Mouse (Mus musculus): ENCODE results near the gene Sipa1l3. TPM values are rescaled to one million over a fixed set of nuclear protein-coding genes. Genes with fewer than 3 reads are reported as not detected.
A peak's percentile ranks its signal among the peaks of the same experiment; 100 is the strongest.

Gene Sipa1l3
- polyA plus RNA-seq, 1 experiment from 2014 or later, result 3.8 TPM

DNA sequence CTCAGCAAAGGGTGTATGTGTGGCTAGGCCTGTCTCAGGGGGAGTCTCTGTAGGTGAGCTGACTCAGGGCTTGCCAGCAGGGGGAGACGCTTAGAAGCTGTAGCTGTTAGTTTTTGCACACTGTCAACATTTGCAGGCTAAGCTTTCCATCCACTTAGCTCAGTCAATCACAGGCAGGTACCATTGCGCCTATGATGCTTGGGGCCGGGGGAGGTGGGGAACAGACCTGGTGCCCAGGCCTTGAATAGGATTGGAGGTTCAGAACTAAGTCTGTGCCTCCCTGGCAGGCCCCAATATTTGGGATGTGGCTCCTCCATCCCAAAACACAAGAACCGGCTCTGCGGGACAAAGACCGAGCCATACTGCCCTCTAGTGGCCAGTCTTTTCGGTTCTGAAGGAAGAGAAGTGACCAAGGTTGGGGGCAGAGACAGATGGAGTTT lies 217.3 kb downstream of the Sipa1l3 start:
- H3K9ac ChIP-seq, result no peak overlapping the region
- no peak overlapping the region for H3K4me3 ChIP-seq
- H3K4me2 ChIP-seq, result no peak overlapping the region
- H3K9me3 ChIP-seq (replicated peaks), result no peaks in the 10 kb centered on the region
- peaks cover 65% of the 10 kb centered on the region for H3K27me3 ChIP-seq (replicated peaks)
- no peak for ATAC-seq (ENCODE audit: insufficient number of reproducible peaks, low FRiP score)
- H3K36me3 ChIP-seq, result no peaks in the 10 kb centered on the region
- 1% methylated on average over 7 of the region's 7 CpGs for WGBS
- no peak overlapping the region for H3K27ac ChIP-seq (ENCODE audit: poor library complexity, severe bottlenecking)
- peaks cover 20% of the 10 kb centered on the region for H3K4me1 ChIP-seq (replicated peaks)

DNA sequence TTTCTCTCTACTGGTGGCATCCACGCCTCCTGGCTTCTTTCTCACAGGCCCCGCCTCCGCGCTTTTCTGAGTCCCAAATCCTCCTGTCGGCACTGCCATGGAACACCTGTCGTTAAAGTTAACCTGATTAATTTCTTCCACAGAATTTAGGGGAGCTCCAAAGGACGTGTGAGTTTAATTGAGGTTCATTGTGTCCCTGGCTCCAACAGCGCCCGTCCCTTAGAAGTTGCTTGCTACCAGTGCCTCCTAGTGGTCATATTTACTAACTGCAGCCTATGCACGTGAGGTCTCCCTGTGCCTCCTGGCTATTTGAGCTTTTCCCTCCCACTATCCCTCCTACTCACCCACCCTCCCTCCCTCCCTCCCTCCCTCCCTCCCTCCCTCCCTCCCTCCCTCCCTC lies 221.4 kb downstream of the Sipa1l3 start:
- peaks cover 35% of the 10 kb centered on the region for H3K27me3 ChIP-seq (replicated peaks)
- ATAC-seq (ENCODE audit: insufficient number of reproducible peaks, low FRiP score), result no peak
- no peak overlapping the region for H3K9ac ChIP-seq
- 9% methylated on average over 10 of the region's 10 CpGs for WGBS
- 0 out of 2 replicates have a peak overlapping the region, but pooled peaks have one; percentile 28 for H3K4me2 ChIP-seq
- no peak overlapping the region for H3K4me3 ChIP-seq
- no peaks in the 10 kb centered on the region for H3K9me3 ChIP-seq (replicated peaks)
- peaks cover 16% of the 10 kb centered on the region for H3K4me1 ChIP-seq (replicated peaks)
- H3K36me3 ChIP-seq, result no peaks in the 10 kb centered on the region
- H3K27ac ChIP-seq (ENCODE audit: poor library complexity, severe bottlenecking), result no peak overlapping the region

DNA sequence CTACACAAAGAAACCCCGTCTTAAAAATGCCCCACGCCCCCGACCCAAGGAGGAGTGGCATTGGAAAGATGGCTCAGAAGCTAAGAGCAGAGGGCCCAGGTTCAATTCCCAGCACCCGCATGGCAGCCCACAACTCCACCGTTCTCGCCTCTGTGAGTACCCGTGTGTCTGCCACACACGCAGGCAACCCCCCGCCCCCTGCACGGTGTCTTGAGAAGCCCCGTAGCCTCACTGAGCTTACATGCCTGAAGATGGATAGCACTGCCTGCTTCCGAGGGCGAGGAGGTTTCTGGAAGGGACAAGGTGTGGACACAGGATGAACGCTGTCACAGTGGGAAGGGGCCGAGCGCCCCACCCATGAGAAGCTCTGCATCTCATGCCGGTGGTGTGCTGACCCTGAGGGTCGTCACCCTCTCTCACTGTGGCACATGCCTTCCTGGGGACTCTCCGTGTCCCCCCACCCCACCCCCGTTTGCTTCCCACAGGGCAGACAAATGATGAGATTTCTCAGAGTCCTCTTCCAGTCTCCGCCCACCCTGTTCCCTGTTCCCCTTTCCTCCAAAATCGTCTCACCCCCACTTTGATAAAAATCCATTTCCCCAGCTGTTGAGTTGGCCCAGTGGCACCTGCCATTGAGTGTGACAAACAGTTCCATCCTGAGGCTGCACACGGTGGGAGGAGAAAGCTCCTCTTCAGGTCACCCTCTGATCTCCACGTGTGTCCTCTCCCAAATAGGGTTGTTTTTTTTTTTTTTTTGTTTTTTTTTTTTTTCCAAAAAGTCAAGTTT lies 222.4 kb downstream of the Sipa1l3 start:
- H3K4me2 ChIP-seq, result no peak overlapping the region
- no peak overlapping the region for H3K9ac ChIP-seq
- H3K4me3 ChIP-seq, result no peak overlapping the region
- no peaks in the 10 kb centered on the region for H3K36me3 ChIP-seq
- no peaks in the 10 kb centered on the region for H3K9me3 ChIP-seq (replicated peaks)
- peaks cover 33% of the 10 kb centered on the region for H3K27me3 ChIP-seq (replicated peaks)
- peaks cover 24% of the 10 kb centered on the region for H3K4me1 ChIP-seq (replicated peaks)
- no peak for ATAC-seq (ENCODE audit: insufficient number of reproducible peaks, low FRiP score)
- WGBS, result 73% methylated on average over 24 of the region's 24 CpGs
- H3K27ac ChIP-seq (ENCODE audit: poor library complexity, severe bottlenecking), result no peak overlapping the region

DNA sequence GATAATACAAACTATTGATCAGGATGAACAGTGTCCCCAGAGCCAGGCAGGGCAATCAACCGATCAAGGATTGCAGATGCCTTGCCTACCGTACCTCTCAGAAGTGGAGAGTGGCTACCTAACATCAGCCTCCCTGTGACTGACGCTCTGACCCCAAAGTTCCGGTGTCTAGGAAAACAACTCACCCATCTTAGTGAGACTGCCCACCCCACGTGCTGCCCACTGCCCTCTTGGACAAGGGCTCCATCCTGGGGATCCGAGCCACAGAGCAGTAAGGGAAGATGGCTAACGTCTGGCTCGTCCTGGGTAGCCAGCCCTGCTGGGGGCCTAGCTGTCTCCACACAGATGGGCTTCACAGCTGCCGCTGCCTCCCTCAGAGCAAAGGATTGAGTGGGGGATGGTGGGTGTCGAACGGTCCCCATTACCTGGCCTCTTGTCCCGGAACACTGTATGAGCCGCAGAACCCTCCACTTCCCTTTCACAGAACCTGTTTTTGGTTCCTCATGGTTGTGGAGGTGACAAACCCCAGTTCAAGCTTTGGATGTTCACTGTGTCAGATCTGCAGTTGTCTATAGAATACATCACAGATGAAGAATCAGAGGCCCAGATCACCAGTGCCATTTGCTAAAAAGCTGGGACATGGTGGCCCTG lies 224.2 kb downstream of the Sipa1l3 start:
- Histone ChIP-seq H3K27ac (ENCODE audit: poor library complexity, severe bottlenecking) (0 out of 2 replicates have a peak overlapping the region, but pooled peaks have one; percentile 63), H3K4me2 (no peak overlapping the region), H3K27me3 (replicated peaks) (peaks cover 40% of the 10 kb centered on the region), H3K4me3 (no peak overlapping the region), H3K36me3 (no peaks in the 10 kb centered on the region), H3K9me3 (replicated peaks) (no peaks in the 10 kb centered on the region; the same call in 1 of the 2 replicates), H3K9ac (no peak overlapping the region), H3K4me1 (replicated peaks) (peaks cover 36% of the 10 kb centered on the region)
- WGBS, result 70% methylated on average over 13 of the region's 13 CpGs
- no peak for ATAC-seq (ENCODE audit: insufficient number of reproducible peaks, low FRiP score)

DNA sequence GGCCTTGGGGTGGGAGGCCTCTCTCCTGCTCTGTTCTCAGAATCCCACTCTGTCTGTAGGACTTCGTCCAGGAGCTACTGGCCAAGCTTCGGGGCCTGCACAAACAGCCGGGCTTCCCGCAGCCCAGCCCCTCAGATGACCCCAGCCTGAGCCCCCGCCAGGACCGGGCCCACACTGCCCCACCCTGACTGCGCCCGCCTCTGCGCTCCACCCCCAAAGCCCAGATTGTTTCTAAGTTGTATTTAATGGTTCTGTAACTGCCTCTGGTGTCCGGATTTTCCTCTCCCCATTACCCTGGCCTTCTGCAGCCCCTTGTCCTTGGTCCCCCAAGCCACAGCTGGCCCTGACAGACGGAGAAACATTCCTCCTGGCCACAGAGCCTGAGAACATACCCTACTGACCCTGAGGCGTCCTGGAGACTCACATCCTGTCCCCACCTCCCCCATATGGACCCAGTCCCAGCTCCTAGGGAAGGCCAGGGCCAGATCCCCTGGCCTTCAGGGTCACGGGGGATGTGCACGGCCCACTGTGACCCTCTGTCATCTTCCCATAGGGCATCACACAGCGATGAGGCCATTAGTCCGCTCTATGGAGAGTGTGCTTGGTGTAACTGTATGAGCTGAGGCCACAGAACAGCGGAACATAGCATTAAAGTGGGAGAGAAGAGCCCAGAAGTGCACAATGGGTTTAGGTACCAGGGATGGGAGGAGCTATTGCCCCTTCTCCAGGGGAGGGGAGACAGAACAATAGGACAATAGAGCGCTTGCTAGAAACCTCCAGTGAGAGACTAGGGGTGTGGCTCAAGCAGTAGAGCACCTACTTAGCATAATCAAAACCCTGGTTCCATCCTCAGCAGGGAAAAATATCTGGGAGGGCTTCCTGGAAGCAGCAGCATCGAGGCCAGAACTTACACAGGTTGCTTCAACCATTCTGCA lies 225.0 kb downstream of the Sipa1l3 start:
- Histone ChIP-seq H3K36me3 (no peaks in the 10 kb centered on the region), H3K27me3 (replicated peaks) (peaks cover 33% of the 10 kb centered on the region), H3K9ac (no peak overlapping the region), H3K4me1 (replicated peaks) (peaks cover 43% of the 10 kb centered on the region), H3K9me3 (replicated peaks) (no peaks in the 10 kb centered on the region; the same call in 1 of the 2 replicates), H3K4me3 (no peak overlapping the region), H3K4me2 (no peak overlapping the region), H3K27ac (ENCODE audit: poor library complexity, severe bottlenecking) (peak overlapping the region; percentile 63)
- no peak for ATAC-seq (ENCODE audit: insufficient number of reproducible peaks, low FRiP score)
- 36% methylated on average over 19 of the region's 19 CpGs for WGBS

- Histone ChIP-seq H3K36me3 (no peaks in the 10 kb centered on the region), H3K27me3 (replicated peaks) (peaks cover 36% of the 10 kb centered on the region), H3K9me3 (replicated peaks) (no peaks in the 10 kb centered on the region; the same call in 1 of the 2 replicates), H3K4me2 (peak overlapping the region; percentile 39), H3K27ac (ENCODE audit: poor library complexity, severe bottlenecking) (peak overlapping the region; percentile 63), H3K4me3 (no peak overlapping the region), H3K4me1 (replicated peaks) (peaks cover 43% of the 10 kb centered on the region), H3K9ac (peak overlapping the region; percentile 44)
- 23% methylated on average over 8 of the region's 8 CpGs for WGBS
- no peak for ATAC-seq (ENCODE audit: insufficient number of reproducible peaks, low FRiP score)
These were observed 225.9 kb downstream of the Sipa1l3 start for GRCm38 (mm10) chr7:29292458-29293098.

- ATAC-seq (ENCODE audit: insufficient number of reproducible peaks, low FRiP score), result peak; percentile 57
- Histone ChIP-seq H3K4me1 (replicated peaks) (peaks cover 43% of the 10 kb centered on the region), H3K36me3 (no peaks in the 10 kb centered on the region), H3K9ac (peak overlapping the region; percentile 44), H3K9me3 (replicated peaks) (no peaks in the 10 kb centered on the region; the same call in 1 of the 2 replicates), H3K27ac (ENCODE audit: poor library complexity, severe bottlenecking) (peak overlapping the region; percentile 28; the same call in 1 of the 2 replicates), H3K27me3 (replicated peaks) (peaks cover 41% of the 10 kb centered on the region), H3K4me2 (peak overlapping the region; percentile 39), H3K4me3 (no peak overlapping the region)
- WGBS, result 33% methylated on average over 7 of the region's 7 CpGs
These were observed 226.6 kb downstream of the Sipa1l3 start for GRCm38 (mm10) chr7:29291616-29292457.

GRCm38 (mm10) chr7:29290691-29291485 lies 227.6 kb downstream of the Sipa1l3 start:
- H3K9ac ChIP-seq, result 0 out of 2 replicates have a peak overlapping the region, but pooled peaks have one; percentile 13
- peaks cover 43% of the 10 kb centered on the region for H3K4me1 ChIP-seq (replicated peaks)
- peaks cover 46% of the 10 kb centered on the region for H3K27me3 ChIP-seq (replicated peaks)

GRCm38 (mm10) chr7:29289856-29290255 lies 228.6 kb downstream of the Sipa1l3 start:
- H3K4me1 ChIP-seq (replicated peaks), result peaks cover 43% of the 10 kb centered on the region
- no peak for ATAC-seq (ENCODE audit: insufficient number of reproducible peaks, low FRiP score)
- peaks cover 56% of the 10 kb centered on the region for H3K27me3 ChIP-seq (replicated peaks)
- H3K9me3 ChIP-seq (replicated peaks), result no peaks in the 10 kb centered on the region; the same call in 1 of the 2 replicates
- WGBS, result 78% methylated on average over 6 of the region's 6 CpGs
- peak overlapping the region; percentile 55; the same call in 1 of the 2 replicates for H3K27ac ChIP-seq (ENCODE audit: poor library complexity, severe bottlenecking)
- H3K9ac ChIP-seq, result no peak overlapping the region; the same call in 1 of the 2 replicates
- H3K4me2 ChIP-seq, result peak overlapping the region; percentile 92
- peak overlapping the region; percentile 61 for H3K4me3 ChIP-seq
- H3K36me3 ChIP-seq, result no peaks in the 10 kb centered on the region

More at GRCm38 (mm10) chr7:29290691-29291485, 227.6 kb downstream of the Sipa1l3 start:
- Histone ChIP-seq H3K4me3 (no peak overlapping the region), H3K4me2 (peak overlapping the region; percentile 92; the same call in 1 of the 2 replicates), H3K9me3 (replicated peaks) (no peaks in the 10 kb centered on the region; the same call in 1 of the 2 replicates), H3K27ac (ENCODE audit: poor library complexity, severe bottlenecking) (peak overlapping the region; percentile 33; the same call in 1 of the 2 replicates), H3K36me3 (no peaks in the 10 kb centered on the region)
- no peak for ATAC-seq (ENCODE audit: insufficient number of reproducible peaks, low FRiP score)
- 58% methylated on average over 11 of the region's 11 CpGs for WGBS
